Mouse (Mus musculus): ENCODE measurements around the gene Loxl1.

DNA sequence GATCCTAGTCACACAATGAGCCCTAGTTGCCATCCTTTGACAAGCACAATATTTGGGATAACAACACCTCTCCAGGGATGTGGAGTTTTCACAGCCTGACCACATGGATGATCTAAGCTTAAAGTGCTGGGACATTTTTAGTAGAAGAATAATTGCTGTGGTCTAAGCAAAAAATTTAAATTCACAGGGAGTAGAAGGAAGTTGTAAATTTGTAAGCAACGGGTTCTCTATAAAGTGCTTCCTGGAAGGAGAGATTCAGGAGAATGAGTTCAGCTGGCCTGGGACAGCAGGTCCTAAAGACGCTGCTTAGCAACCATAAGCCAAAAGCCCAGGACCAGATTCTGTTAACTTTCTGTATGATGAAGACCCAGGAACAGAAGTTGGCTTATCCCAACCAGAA is 23.1 kb downstream of the Loxl1 start:
- TF ChIP-seq CTCF (IDR thresholded peaks at IDR 0.05; ENCODE audit: control insufficient read depth, insufficient read depth, insufficient read length) (no peak), CEBPB (IDR thresholded peaks at IDR 0.05; ENCODE audit: low read depth) (no peak), MYOD1 (IDR thresholded peaks at IDR 0.05; ENCODE audit: control insufficient read depth, insufficient read length, low read depth) (no peak), USF1 (IDR thresholded peaks at IDR 0.05; ENCODE audit: low read depth) (no peak), MYOG (IDR thresholded peaks at IDR 0.05; ENCODE audit: control insufficient read depth, extremely low read depth, insufficient read length) (no peak), MAX (IDR thresholded peaks at IDR 0.05) (no peak)
